In the genomic region with DNA sequence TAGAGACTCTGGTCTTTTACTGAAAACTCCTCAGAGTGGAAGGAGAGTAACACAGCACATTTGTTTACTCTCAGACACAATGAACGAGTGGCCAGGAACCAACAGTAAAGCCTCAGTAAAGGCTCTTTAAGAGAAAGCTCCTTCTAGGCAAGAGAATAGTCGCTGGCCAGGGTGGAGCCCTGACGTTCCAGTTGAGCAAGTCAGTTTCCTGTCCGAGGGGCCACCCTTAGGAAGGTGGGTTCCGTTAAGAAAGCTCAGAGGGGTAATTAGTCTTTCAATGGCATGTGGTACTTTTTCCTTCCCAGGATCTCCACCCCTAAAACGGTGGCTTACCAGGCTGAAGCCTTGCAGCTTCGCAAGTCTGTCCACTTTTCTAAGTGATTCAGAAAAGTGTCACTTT, we compare ENCODE assay signal across 10 mouse cellular contexts. TPM values are rescaled to one million over a fixed set of nuclear protein-coding genes. Genes with fewer than 3 reads are reported as not detected.
DNase-seq lines count a peak whose midpoint lies in the region; ATAC-seq and TF ChIP-seq lines count a peak whose summit lies in the region.
"Had no signal": no experiment of that assay in that cellular context is flagged by ENCODE, and none has a peak within 500 bp of the region (broad histone marks: within the 10 kb centered on the region; RNA-seq: fewer than 3 reads in every experiment).

No protein-coding gene starts in this region.

- intact Hi-C loops in heart, postnatal 10 days (cut with DNase I) = no loop called here
- intact Hi-C loops in left cerebral cortex, postnatal 4 days (cut with DNase I) = loop anchor here (10.0 kb wide), 1 partner anchor 393 kb away; no protein-coding TSS in a partner anchor

- peak overlapping the region; percentile 29 for H3K4me3 ChIP-seq in brown adipose tissue, adult 24 weeks (ENCODE audit: insufficient read depth, low read depth, low read length)
- no peak overlapping the region for H3K4me3 ChIP-seq in lung, postnatal 0 days (ENCODE audit: low read depth, low read length)
- H3K4me3 ChIP-seq: neural tube, embryonic 12.5 days had no signal

- H3K27me3 ChIP-seq in lung, postnatal 0 days (replicated peaks; ENCODE audit: insufficient read depth, low read length) = no peaks in the 10 kb centered on the region
- H3K27me3 ChIP-seq: neural tube, embryonic 12.5 days had no signal

- H3K9me3 ChIP-seq in lung, postnatal 0 days (ENCODE audit: low read length) = no peaks in the 10 kb centered on the region; the same call in 1 of the 2 replicates
- H3K9me3 ChIP-seq: neural tube, embryonic 12.5 days had no signal

- H3K4me1 ChIP-seq in brown adipose tissue, adult 24 weeks (ENCODE audit: control insufficient read depth, insufficient read depth, insufficient read length, low read length) = no peaks in the 10 kb centered on the region
- H3K4me1 ChIP-seq in lung, postnatal 0 days (ENCODE audit: insufficient read depth, low read depth, low read length) = peaks cover 8% of the 10 kb centered on the region; the same call in 1 of the 2 replicates

- no peak for TF ChIP-seq CTCF in lung, postnatal 0 days (IDR thresholded peaks at IDR 0.05)

- H3K36me3 ChIP-seq in lung, postnatal 0 days (ENCODE audit: insufficient read depth, low read length) = no peaks in the 10 kb centered on the region
- H3K36me3 ChIP-seq: neural tube, embryonic 12.5 days had no signal

- TF ChIP-seq EP300 in lung, postnatal 0 days (IDR thresholded peaks at IDR 0.05) = peak; percentile 64; the same call in 1 of the 2 replicates

- peak; percentile 14 to 24 for DNase-seq in heart, postnatal 10 days
- peak; percentile 64 to 75 for DNase-seq in kidney, postnatal 25 days
- DNase-seq in lung, postnatal 0 days (ENCODE audit: low spot score) = peak; percentile 61
- DNase-seq in left cerebral cortex, adult 8-10 months (ENCODE audit: low spot score in 2 of 2) = no peak
- DNase-seq in layer of hippocampus, adult 9-11 months = no peak
- no peak for DNase-seq in left cerebral cortex, postnatal 4 days
- DNase-seq: gastrocnemius, postnatal 10 days had no signal

- no peak overlapping the region for H3K9ac ChIP-seq in lung, postnatal 0 days (replicated peaks; ENCODE audit: low read depth)
- H3K9ac ChIP-seq: neural tube, embryonic 12.5 days had no signal

- whole genome bisulfite sequencing in lung, postnatal 0 days = 15% methylated on average over 7 of the region's 7 CpGs

- peak overlapping the region; percentile 64 for H3K27ac ChIP-seq in brown adipose tissue, adult 24 weeks (replicated peaks; ENCODE audit: low read depth, low read length)
- H3K27ac ChIP-seq in lung, postnatal 0 days (ENCODE audit: low read length) = peak overlapping the region; percentile 51; the same call in 1 of the 2 replicates
- H3K27ac ChIP-seq: macrophage; neural tube, embryonic 12.5 days had no signal

- peak; percentile 11 for ATAC-seq in lung, postnatal 0 days

- peak overlapping the region; percentile 22; the same call in 1 of the 2 replicates for H3K4me2 ChIP-seq in lung, postnatal 0 days (replicated peaks; ENCODE audit: low read depth, low read length)
- H3K4me2 ChIP-seq: neural tube, embryonic 12.5 days had no signal

RNA-seq across cellular contexts. Expression of gene Pccb, which starts 2.7 kb away (rescaled TPM):
- 394 and 426 TPM in 2 replicates for polyA plus RNA-seq in brown adipose tissue, adult 24 weeks (2012; ENCODE audit: insufficient read depth, insufficient read length, missing spikeins)
- 10 to 100 TPM; 77.6 to 89.0 TPM for total RNA-seq in heart, postnatal 10 days (2021)
- polyA plus RNA-seq in lung, postnatal 0 days (2015; fragmentation: Nextera tagmentation; extraction: Ambion mirVana) = 19.7 and 19.8 TPM in 2 replicates
- total RNA-seq in left cerebral cortex, adult 8-10 months (2022) = 10 to 100 TPM; 42.0 to 51.2 (median 46.6) TPM
- total RNA-seq in left cerebral cortex, postnatal 4 days (2021) = 10 to 100 TPM; 45.6 to 46.9 TPM

RNA-seq across cellular contexts. Expression of gene Msl2, which starts 36.5 kb away (rescaled TPM):
- 10.1 and 12.9 TPM in 2 replicates for polyA plus RNA-seq in brown adipose tissue, adult 24 weeks (2012; ENCODE audit: insufficient read depth, insufficient read length, missing spikeins)
- 10 to 100 TPM; 37.8 to 39.1 TPM for total RNA-seq in heart, postnatal 10 days (2021)
- 5.0 and 5.8 TPM in 2 replicates for polyA plus RNA-seq in lung, postnatal 0 days (2015; fragmentation: Nextera tagmentation; extraction: Ambion mirVana)
- 10 to 100 TPM; 61.4 to 70.4 (median 65.8) TPM for total RNA-seq in left cerebral cortex, adult 8-10 months (2022)
- total RNA-seq in left cerebral cortex, postnatal 4 days (2021) = 10 to 100 TPM; 69.7 to 70.9 TPM

Comparison
In these comparisons a context has a peak if more than half of its experiments do, and no peak if none do; other contexts are left out.
1. DNase-seq: peak in heart, postnatal 10 days (2 of 2), kidney, postnatal 25 days (2 of 2) and lung, postnatal 0 days (single experiment); none in left cerebral cortex, adult 8-10 months (0 of 2), layer of hippocampus, adult 9-11 months (single experiment) and left cerebral cortex, postnatal 4 days (single experiment).